Mouse (Mus musculus) lung, embryonic 14.5 days (tissue): ENCODE measurements at regions not wholly inside any gene's neighbourhood (a gene's known extent, or its start where the extent isn't known, plus 50 kb on each side); places are given as distances from the start of the nearest gene placed in this dataset.

Experiments
- ATAC-seq: fragments of 200-750 bp; cut with Nextera tagmentation; 2 replicates; pipeline ENCODE4 v1.8.0; 2017; ENCODE audit warnings: mild to moderate bottlenecking, moderate TSS enrichment, moderate library complexity; ENCODE audit not compliant: insufficient read depth
- DNase-seq: peaks from one replicate; pipeline ENCODE4 v3.0.0-alpha.2; 2015
- H3K27ac ChIP-seq: fragments of 300-500 bp; sonication (generic); 2 replicates; pipeline ENCODE4 v1.5.1; 2014; ENCODE audit warnings: low read depth, mild to moderate bottlenecking, moderate library complexity
- H3K27me3 ChIP-seq: fragments of 300-500 bp; sonication (generic); 2 replicates; pipeline ENCODE4 v1.6.1; 2014; ENCODE audit warnings: low read length, control low read depth; ENCODE audit not compliant: insufficient read depth
- H3K36me3 ChIP-seq: fragments of 300-500 bp; sonication (generic); 2 replicates; pipeline ENCODE4 v1.6.1; 2014; ENCODE audit warnings: control low read depth; ENCODE audit not compliant: insufficient read depth
- H3K4me1 ChIP-seq: fragments of 300-500 bp; sonication (generic); 2 replicates; pipeline ENCODE4 v1.6.1; 2014; ENCODE audit warnings: antibody characterized with exemption, control low read depth; ENCODE audit not compliant: insufficient read depth
- H3K4me2 ChIP-seq: fragments of 300-500 bp; sonication (generic); 2 replicates; pipeline ENCODE4 v1.6.1; 2014; ENCODE audit warnings: mild to moderate bottlenecking
- H3K4me3 ChIP-seq: fragments of 300-500 bp; sonication (generic); 2 replicates; pipeline ENCODE4 v1.5.1; 2014; ENCODE audit warnings: low read depth, low read length
- H3K9ac ChIP-seq: fragments of 300-500 bp; sonication (generic); 2 replicates; pipeline ENCODE4 v1.6.1; 2014
- H3K9me3 ChIP-seq: fragments of 300-500 bp; sonication (generic); 2 replicates; pipeline ENCODE4 v1.6.1; 2016; ENCODE audit warnings: low read depth, low read length, control low read depth
- CTCF ChIP-seq: IDR thresholded peaks from 2 replicates; pipeline ENCODE4 v1.5.1; 2016; ENCODE audit warnings: antibody characterized with exemption, low read depth
- WGBS: fragments of 180-500 bp; shearing (Covaris S2); extraction: QIAGEN DNeasy Blood & Tissue Kit; methylation state at CpG from one replicate; pipeline ENCODE4 v1.1.7; 2014; 5-methylcytosine and 5-hydroxymethylcytosine counted together

GRCm38 (mm10) chr3:77993700-77994099 is 1292.6 kb downstream of the Rapgef2 start:
- Histone ChIP-seq H3K27me3 (no peaks in the 10 kb centered on the region), H3K4me1 (no peaks in the 10 kb centered on the region), H3K36me3 (no peaks in the 10 kb centered on the region), H3K27ac (no peak overlapping the region), H3K4me3 (no peak overlapping the region), H3K9me3 (no peaks in the 10 kb centered on the region), H3K4me2 (no peak overlapping the region), H3K9ac (no peak overlapping the region)
- 46% methylated on average over 1 of the region's 1 CpGs for WGBS
- no peak for TF ChIP-seq CTCF
- DNase-seq (peak; percentile 57), ATAC-seq (peak; percentile 63; the same call in 1 of the 2 replicates)

DNA sequence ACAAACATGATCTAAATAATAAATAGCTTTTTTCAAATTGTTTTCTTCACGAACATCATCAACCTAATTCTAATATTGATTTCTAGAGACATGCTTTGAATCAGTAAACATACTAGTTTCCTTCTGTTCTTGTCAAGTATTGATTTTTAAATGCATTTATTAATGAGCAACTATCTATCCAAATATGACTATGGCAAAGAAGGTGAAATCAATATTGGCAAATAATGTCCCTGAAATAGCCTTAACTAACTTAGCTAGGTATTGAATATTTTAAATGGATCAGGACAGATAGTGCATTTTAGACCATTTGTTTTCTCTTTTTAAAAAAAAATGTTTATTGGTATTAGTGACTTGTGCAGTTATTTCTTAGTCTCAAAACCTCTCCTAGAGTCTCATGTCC is 1341.5 kb downstream of the Rapgef2 start:
- no peak for TF ChIP-seq CTCF
- no peak overlapping the region for H3K9ac ChIP-seq
- no peak overlapping the region for H3K4me2 ChIP-seq
- DNase-seq (no peak), ATAC-seq (no peak)
- WGBS: 83% methylated on average over 1 of the region's 1 CpGs
- H3K27me3 ChIP-seq: no peaks in the 10 kb centered on the region
- no peaks in the 10 kb centered on the region for H3K4me1 ChIP-seq
- no peaks in the 10 kb centered on the region for H3K36me3 ChIP-seq
- no peak overlapping the region for H3K4me3 ChIP-seq
- no peak overlapping the region for H3K27ac ChIP-seq
- H3K9me3 ChIP-seq: no peaks in the 10 kb centered on the region

DNA sequence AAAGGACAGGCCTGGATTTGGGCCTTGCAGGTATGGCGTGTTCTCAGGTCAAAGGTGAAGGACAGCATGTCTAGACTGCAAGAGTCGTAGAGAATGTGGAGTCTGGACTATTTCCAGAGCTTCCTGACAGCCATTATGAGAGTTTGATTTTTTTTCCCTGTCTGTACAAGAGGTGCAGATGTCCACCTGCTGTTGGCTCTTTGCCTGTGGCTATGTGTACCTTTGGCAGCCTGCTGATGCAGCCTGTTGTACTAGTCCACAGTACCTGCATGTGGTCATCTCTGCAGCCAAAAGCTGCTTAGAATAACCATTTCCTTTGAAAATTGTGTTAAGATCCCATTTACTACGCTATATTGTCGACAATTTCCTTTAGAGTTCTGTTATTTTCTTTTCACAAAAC is 1389.1 kb downstream of the Rapgef2 start:
- H3K9ac ChIP-seq: no peak overlapping the region
- H3K36me3 ChIP-seq: no peaks in the 10 kb centered on the region
- WGBS: 84% methylated on average over 4 of the region's 4 CpGs
- ATAC-seq (no peak), DNase-seq (no peak)
- H3K4me3 ChIP-seq: no peak overlapping the region
- TF ChIP-seq CTCF: no peak
- no peak overlapping the region for H3K4me2 ChIP-seq
- no peaks in the 10 kb centered on the region for H3K27me3 ChIP-seq
- H3K9me3 ChIP-seq: no peaks in the 10 kb centered on the region
- no peaks in the 10 kb centered on the region for H3K4me1 ChIP-seq
- no peak overlapping the region for H3K27ac ChIP-seq

DNA sequence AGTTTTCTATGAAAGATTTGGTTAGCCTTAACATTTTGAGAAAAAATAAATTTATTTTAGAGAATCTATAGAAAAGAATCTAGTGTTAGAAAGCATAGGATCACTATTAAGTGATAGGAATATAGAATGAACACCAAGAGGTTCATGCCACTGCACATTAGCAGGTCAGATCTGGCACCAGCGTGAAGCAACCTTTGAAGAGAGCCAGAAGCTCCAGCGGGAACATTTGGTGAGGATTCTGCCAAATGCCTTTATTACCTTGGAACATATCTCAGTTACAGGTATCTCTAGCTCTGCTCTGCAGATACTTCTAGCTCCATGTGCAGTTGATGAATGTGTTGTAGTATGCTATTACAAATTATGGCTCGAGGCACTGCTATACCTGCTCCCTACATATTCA is 1398.7 kb downstream of the Rapgef2 start:
- Histone ChIP-seq H3K27me3 (no peaks in the 10 kb centered on the region), H3K4me2 (no peak overlapping the region), H3K36me3 (no peaks in the 10 kb centered on the region), H3K9me3 (no peaks in the 10 kb centered on the region), H3K4me3 (no peak overlapping the region), H3K27ac (no peak overlapping the region), H3K9ac (no peak overlapping the region), H3K4me1 (no peaks in the 10 kb centered on the region)
- DNase-seq: no peak
- no peak for ATAC-seq
- TF ChIP-seq CTCF: no peak
- WGBS: 90% methylated on average over 3 of the region's 3 CpGs

DNA sequence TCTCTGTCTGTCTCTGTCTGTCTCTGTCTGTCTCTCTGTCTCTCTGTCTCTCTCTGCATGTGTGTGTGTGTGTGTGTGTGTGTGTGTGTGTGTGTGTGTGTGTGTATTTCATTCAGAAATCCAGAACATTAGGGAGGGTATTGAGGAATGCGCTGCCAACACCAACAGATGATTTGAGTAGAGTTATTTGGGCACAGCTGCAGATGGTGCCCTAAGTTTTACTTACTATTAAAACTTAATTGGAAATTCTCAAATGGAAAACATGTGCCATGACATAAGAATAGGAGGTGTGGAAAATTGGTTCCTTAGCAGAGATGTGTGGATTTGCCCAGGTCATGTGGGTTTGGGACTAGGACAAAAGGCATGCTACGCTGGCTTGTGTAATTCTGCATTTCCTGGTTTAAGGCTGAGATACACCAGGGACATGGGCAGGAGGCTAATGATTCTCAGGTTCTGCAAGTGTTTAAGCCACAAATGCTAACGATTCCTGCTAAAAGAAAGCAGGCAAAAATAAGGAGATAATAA is 1437.5 kb downstream of the Rapgef2 start:
- DNase-seq (no peak), ATAC-seq (no peak)
- Histone ChIP-seq H3K27me3 (no peaks in the 10 kb centered on the region), H3K27ac (no peak overlapping the region), H3K9me3 (no peaks in the 10 kb centered on the region), H3K36me3 (no peaks in the 10 kb centered on the region), H3K9ac (no peak overlapping the region), H3K4me3 (no peak overlapping the region), H3K4me1 (no peaks in the 10 kb centered on the region), H3K4me2 (no peak overlapping the region)
- WGBS: 91% methylated on average over 3 of the region's 3 CpGs
- no peak for TF ChIP-seq CTCF

DNA sequence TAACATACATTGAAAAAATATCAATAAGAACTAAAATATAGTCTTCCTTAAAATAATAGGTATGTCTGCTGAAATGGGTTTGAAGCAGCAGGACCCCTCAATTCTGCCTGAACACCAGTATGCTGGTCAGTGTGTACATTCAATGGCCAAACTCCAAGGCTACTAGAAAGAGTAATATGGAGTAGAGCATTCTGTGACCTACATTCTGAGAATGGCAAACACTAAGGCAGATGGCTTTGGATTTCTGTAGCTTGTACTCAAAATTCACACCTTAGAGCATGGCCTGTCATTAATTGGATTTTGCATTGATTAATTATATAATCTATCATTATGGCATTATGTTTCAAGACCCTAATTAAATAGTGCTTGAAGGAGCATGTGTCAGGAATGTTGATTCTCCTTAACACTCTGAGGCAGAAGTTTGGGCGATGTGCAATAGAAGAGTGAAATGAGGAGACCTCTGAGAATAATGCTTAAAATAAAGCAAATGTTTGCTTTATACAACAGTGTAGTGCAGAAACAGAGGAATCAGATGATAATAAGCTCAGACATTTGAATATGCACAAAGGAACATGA is 1454.0 kb downstream of the Rapgef2 start:
- DNase-seq (no peak), ATAC-seq (no peak)
- WGBS: 67% methylated on average over 1 of the region's 1 CpGs
- no peak for TF ChIP-seq CTCF
- H3K27me3 ChIP-seq: no peaks in the 10 kb centered on the region
- H3K9ac ChIP-seq: no peak overlapping the region
- no peaks in the 10 kb centered on the region for H3K4me1 ChIP-seq
- no peak overlapping the region for H3K27ac ChIP-seq
- H3K9me3 ChIP-seq: no peaks in the 10 kb centered on the region
- H3K4me3 ChIP-seq: no peak overlapping the region
- no peak overlapping the region for H3K4me2 ChIP-seq
- H3K36me3 ChIP-seq: no peaks in the 10 kb centered on the region

DNA sequence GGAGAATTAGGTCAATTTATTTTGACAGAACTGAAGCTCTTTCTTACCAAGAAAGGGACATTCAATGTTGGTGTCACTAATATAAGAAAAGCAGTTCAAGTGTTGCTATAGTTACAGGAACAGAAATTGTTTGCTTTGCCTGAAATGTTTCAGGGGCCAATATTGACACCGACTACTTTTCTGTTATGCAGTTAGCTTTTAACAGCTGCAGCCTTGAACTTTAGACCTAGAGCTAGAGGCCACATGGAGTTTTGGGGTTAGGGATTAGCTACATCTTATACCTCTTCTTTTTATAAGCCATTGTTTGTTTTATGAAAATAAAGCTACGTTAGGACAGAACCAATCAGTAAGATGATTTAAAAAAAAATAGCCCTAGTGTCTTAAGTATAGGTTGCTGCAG is 1454.6 kb downstream of the Rapgef2 start:
- H3K27me3 ChIP-seq: no peaks in the 10 kb centered on the region
- WGBS: 55% methylated on average over 2 of the region's 2 CpGs

More for the DNA sequence above, 1454.6 kb downstream of the Rapgef2 start:
- ATAC-seq: no peak
- Histone ChIP-seq H3K4me3 (no peak overlapping the region), H3K4me1 (no peaks in the 10 kb centered on the region), H3K27ac (no peak overlapping the region), H3K36me3 (no peaks in the 10 kb centered on the region), H3K9ac (no peak overlapping the region), H3K4me2 (no peak overlapping the region), H3K9me3 (no peaks in the 10 kb centered on the region)
- TF ChIP-seq CTCF: no peak
- no peak for DNase-seq
